Mouse (Mus musculus) heart, embryonic 11.5 days (tissue): ENCODE data around the gene Crabp2. TPM values are rescaled to one million over a fixed set of nuclear protein-coding genes. Genes with fewer than 3 reads are reported as not detected.

Source experiments
- ATAC-seq: fragments of 200-750 bp; cut with Nextera tagmentation; replicated peaks from 2 replicates; pipeline ENCODE4 v1.8.0; 2017; ENCODE audit warnings: moderate library complexity; ENCODE audit not compliant: insufficient number of reproducible peaks, low FRiP score, low TSS enrichment
- H3K27ac ChIP-seq: fragments of 300-500 bp; sonication (generic); 2 replicates; pipeline ENCODE4 v1.5.1; 2014; ENCODE audit warnings: mild to moderate bottlenecking, low read depth, low read length
- H3K27me3 ChIP-seq: fragments of 300-500 bp; sonication (generic); 2 replicates; pipeline ENCODE4 v1.6.1; 2014; ENCODE audit warnings: mild to moderate bottlenecking, low read length, mixed read lengths; ENCODE audit not compliant: control insufficient read depth, insufficient read depth
- H3K36me3 ChIP-seq: fragments of 300-500 bp; sonication (generic); 2 replicates; pipeline ENCODE4 v1.6.1; 2014; ENCODE audit warnings: mild to moderate bottlenecking, low read length, moderate library complexity, mixed read lengths; ENCODE audit not compliant: control insufficient read depth, insufficient read depth
- H3K4me1 ChIP-seq: fragments of 300-500 bp; sonication (generic); 2 replicates; pipeline ENCODE4 v1.6.1; 2014; ENCODE audit warnings: low read length; ENCODE audit not compliant: control insufficient read depth, insufficient read depth
- H3K4me2 ChIP-seq: fragments of 300-500 bp; sonication (generic); 2 replicates; pipeline ENCODE4 v1.6.1; 2014; ENCODE audit warnings: mild to moderate bottlenecking, moderate library complexity
- H3K4me3 ChIP-seq: fragments of 300-500 bp; sonication (generic); 2 replicates; pipeline ENCODE4 v1.5.1; 2014; ENCODE audit warnings: low read depth, low read length
- H3K9ac ChIP-seq: fragments of 300-500 bp; sonication (generic); 2 replicates; pipeline ENCODE4 v1.6.1; 2014; ENCODE audit warnings: mild to moderate bottlenecking, low read depth, low read length, moderate library complexity
- H3K9me3 ChIP-seq: fragments of 300-500 bp; sonication (generic); replicated peaks from 2 replicates; pipeline ENCODE4 v1.6.1; 2016; ENCODE audit warnings: low read length; ENCODE audit not compliant: control insufficient read depth
- WGBS: fragments of 180-500 bp; shearing (Covaris S2); extraction: QIAGEN DNeasy Blood & Tissue Kit; methylation state at CpG from one replicate; pipeline ENCODE4 v1.1.7; 2014; ENCODE audit not compliant: insufficient replicate concordance; 5-methylcytosine and 5-hydroxymethylcytosine counted together
- polyA plus RNA-seq: library from polyadenylated mRNA; unstranded; fragments of >200 nt; fragmentation: Nextera tagmentation; extraction: Ambion mirVana; gene quantifications from 2 replicates; pipeline ENCODE4 v1.2.1, GENCODE M21; 2014

Gene Crabp2
- polyA plus RNA-seq, 1 experiment from 2014 or later = 25.1 TPM

- WGBS = 89% methylated on average over 1 of the region's 1 CpGs
- Histone ChIP-seq H3K4me2 (peak overlapping the region; percentile 81), H3K27me3 (no peaks in the 10 kb centered on the region), H3K27ac (no peak overlapping the region), H3K4me3 (no peak overlapping the region), H3K9me3 (no peaks in the 10 kb centered on the region), H3K36me3 (peaks cover 37% of the 10 kb centered on the region), H3K4me1 (no peaks in the 10 kb centered on the region), H3K9ac (no peak overlapping the region)
- no peak for ATAC-seq
These were observed 29.9 kb upstream of the Crabp2 start for GRCm38 (mm10) chr3:87918551-87918950.

GRCm38 (mm10) chr3:87919336-87920108, 28.9 kb upstream of the Crabp2 start, which contains the start of gene Mrpl24:
TSS of gene Mrpl24 (plus strand) at chr3:87919506.
- Histone ChIP-seq H3K9ac (peak within 1 kb of the TSS; percentile 89), H3K9me3 (no peaks in the 10 kb centered on the region), H3K27ac (peak within 1 kb of the TSS; percentile 84), H3K36me3 (peaks cover 38% of the 10 kb centered on the region), H3K4me3 (peak within 1 kb of the TSS; percentile 69), H3K27me3 (no peaks in the 10 kb centered on the region), H3K4me2 (peak within 1 kb of the TSS; percentile 81), H3K4me1 (no peaks in the 10 kb centered on the region)
- ATAC-seq = peak; percentile 71
- WGBS = under 1% methylated on average over 30 of the region's 30 CpGs

- Histone ChIP-seq H3K4me3 (peak overlapping the region; percentile 69), H3K36me3 (peaks cover 33% of the 10 kb centered on the region), H3K27ac (no peak overlapping the region), H3K9ac (no peak overlapping the region; the same call in 1 of the 2 replicates), H3K4me2 (peak overlapping the region; percentile 81), H3K4me1 (no peaks in the 10 kb centered on the region), H3K27me3 (no peaks in the 10 kb centered on the region), H3K9me3 (no peaks in the 10 kb centered on the region)
- no peak for ATAC-seq
- WGBS = 58% methylated on average over 9 of the region's 9 CpGs
These were observed 28.1 kb upstream of the Crabp2 start for GRCm38 (mm10) chr3:87920270-87920943.

- 79% methylated on average over 7 of the region's 7 CpGs for WGBS
- no peak overlapping the region for H3K9ac ChIP-seq
- ATAC-seq = no peak
- H3K4me2 ChIP-seq = no peak overlapping the region
- H3K27ac ChIP-seq = no peak overlapping the region
- H3K27me3 ChIP-seq = no peaks in the 10 kb centered on the region
- peaks cover 39% of the 10 kb centered on the region for H3K36me3 ChIP-seq
- H3K4me3 ChIP-seq = no peak overlapping the region
- H3K4me1 ChIP-seq = peaks cover 6% of the 10 kb centered on the region; the same call in 1 of the 2 replicates
- H3K9me3 ChIP-seq = no peaks in the 10 kb centered on the region
These were observed 23.5 kb upstream of the Crabp2 start for GRCm38 (mm10) chr3:87924996-87925395.

GRCm38 (mm10) chr3:87927452-87927851, 21.0 kb upstream of the Crabp2 start:
- Histone ChIP-seq H3K9me3 (no peaks in the 10 kb centered on the region), H3K4me2 (no peak overlapping the region), H3K27ac (no peak overlapping the region), H3K36me3 (peaks cover 37% of the 10 kb centered on the region), H3K27me3 (no peaks in the 10 kb centered on the region), H3K4me3 (no peak overlapping the region), H3K9ac (no peak overlapping the region), H3K4me1 (peaks cover 13% of the 10 kb centered on the region)
- WGBS = 85% methylated on average over 5 of the region's 5 CpGs
- ATAC-seq = no peak

GRCm38 (mm10) chr3:87929341-87930077, 19.0 kb upstream of the Crabp2 start:
- Histone ChIP-seq H3K27ac (peak overlapping the region; percentile 76), H3K9me3 (no peaks in the 10 kb centered on the region), H3K27me3 (no peaks in the 10 kb centered on the region), H3K4me3 (peak overlapping the region; percentile 70), H3K36me3 (peaks cover 30% of the 10 kb centered on the region), H3K4me1 (peaks cover 13% of the 10 kb centered on the region), H3K9ac (peak overlapping the region; percentile 97), H3K4me2 (peak overlapping the region; percentile 87)
- peak; percentile 23 for ATAC-seq
- WGBS = 7% methylated on average over 26 of the region's 26 CpGs

- Histone ChIP-seq H3K9ac (peak within 1 kb of the TSS; percentile 97), H3K27me3 (no peaks in the 10 kb centered on the region), H3K36me3 (peaks cover 28% of the 10 kb centered on the region), H3K4me1 (peaks cover 13% of the 10 kb centered on the region), H3K4me3 (peak within 1 kb of the TSS; percentile 70), H3K4me2 (peak within 1 kb of the TSS; percentile 87), H3K27ac (peak within 1 kb of the TSS; percentile 76), H3K9me3 (no peaks in the 10 kb centered on the region)
- under 1% methylated on average over 61 of the region's 78 CpGs for WGBS
- ATAC-seq = peak; percentile 96
These were observed 18.2 kb upstream of the Crabp2 start, which contains the start of the genes Isg20l2 and Rrnad1 for GRCm38 (mm10) chr3:87930078-87930795. TSS of gene Isg20l2 (plus strand) at chr3:87930314. TSS of gene Rrnad1 (minus strand) at chr3:87930717.

- no peak overlapping the region for H3K27ac ChIP-seq
- peaks cover 18% of the 10 kb centered on the region for H3K36me3 ChIP-seq
- WGBS = 88% methylated on average over 5 of the region's 5 CpGs
These were observed 14.4 kb upstream of the Crabp2 start for GRCm38 (mm10) chr3:87934026-87934425.

More at GRCm38 (mm10) chr3:87934026-87934425, 14.4 kb upstream of the Crabp2 start:
- H3K4me2 ChIP-seq = no peak overlapping the region
- H3K27me3 ChIP-seq = no peaks in the 10 kb centered on the region
- H3K9ac ChIP-seq = no peak overlapping the region
- no peak for ATAC-seq
- H3K4me1 ChIP-seq = peaks cover 12% of the 10 kb centered on the region
- H3K4me3 ChIP-seq = no peak overlapping the region
- no peaks in the 10 kb centered on the region for H3K9me3 ChIP-seq
